Mouse (Mus musculus) bone marrow, adult 2 months (tissue): ENCODE data around the gene Nckap1.

Source experiments
- CTCF ChIP-seq: fragments of 200-500 bp; IDR thresholded peaks from 2 replicates; pipeline ENCODE4 v1.5.1; 2011; ENCODE audit warnings: low read length, control low read depth; ENCODE audit not compliant: control insufficient read depth, insufficient read depth
- POLR2A ChIP-seq: fragments of 200-500 bp; IDR thresholded peaks from 2 replicates; pipeline ENCODE4 v1.6.1; 2011; ENCODE audit warnings: low read depth, mild to moderate bottlenecking, control low read depth, low read length, borderline replicate concordance; ENCODE audit not compliant: control insufficient read depth

GRCm38 (mm10) chr2:80612286-80612685 is 31.1 kb upstream of the Nckap1 start:
- TF ChIP-seq CTCF (no peak), POLR2A (no peak)
